Mouse (Mus musculus) hindbrain, embryonic 11.5 days (tissue): ENCODE results near the gene Tigit. TPM values are rescaled to one million over a fixed set of nuclear protein-coding genes. Genes with fewer than 3 reads are reported as not detected.

ENCODE experiments used
- ATAC-seq: fragments of 200-750 bp; cut with Nextera tagmentation; 2 replicates; pipeline ENCODE4 v1.8.0; 2017; ENCODE audit warnings: mild to moderate bottlenecking, moderate TSS enrichment, moderate library complexity; ENCODE audit not compliant: low FRiP score
- DNase-seq: peaks from one replicate; pipeline ENCODE4 v3.0.0-alpha.2; 2015; ENCODE audit warnings: low spot score
- H3K27ac ChIP-seq: fragments of 300-500 bp; sonication (generic); 2 replicates; pipeline ENCODE4 v1.5.1; 2014; ENCODE audit warnings: mild to moderate bottlenecking, low read depth, low read length
- H3K27me3 ChIP-seq: fragments of 300-500 bp; sonication (generic); 2 replicates; pipeline ENCODE4 v1.6.1; 2014; ENCODE audit warnings: mild to moderate bottlenecking, low read length, moderate library complexity, mixed read lengths; ENCODE audit not compliant: control insufficient read depth, insufficient read depth
- H3K36me3 ChIP-seq: fragments of 300-500 bp; sonication (generic); 2 replicates; pipeline ENCODE4 v1.6.1; 2014; ENCODE audit warnings: mild to moderate bottlenecking, low read length, moderate library complexity, mixed read lengths; ENCODE audit not compliant: control insufficient read depth, insufficient read depth
- H3K4me1 ChIP-seq: fragments of 300-500 bp; sonication (generic); replicated peaks from 2 replicates; pipeline ENCODE4 v1.6.1; 2014; ENCODE audit warnings: low read length, mixed read lengths; ENCODE audit not compliant: control insufficient read depth, insufficient read depth
- H3K4me2 ChIP-seq: fragments of 300-500 bp; sonication (generic); replicated peaks from 2 replicates; pipeline ENCODE4 v1.6.1; 2014; ENCODE audit warnings: mild to moderate bottlenecking, low read depth, low read length
- H3K4me3 ChIP-seq: fragments of 300-500 bp; sonication (generic); 2 replicates; pipeline ENCODE4 v1.5.1; 2014; ENCODE audit warnings: low read depth, low read length
- H3K9ac ChIP-seq: fragments of 300-500 bp; sonication (generic); 2 replicates; pipeline ENCODE4 v1.6.1; 2014; ENCODE audit warnings: low read depth, low read length
- H3K9me3 ChIP-seq: fragments of 300-500 bp; sonication (generic); 2 replicates; pipeline ENCODE4 v1.6.1; 2016; ENCODE audit warnings: low read length; ENCODE audit not compliant: control insufficient read depth
- WGBS: fragments of 180-500 bp; shearing (Covaris S2); extraction: QIAGEN DNeasy Blood & Tissue Kit; methylation state at CpG from one replicate; pipeline ENCODE4 v1.1.7; 2014; 5-methylcytosine and 5-hydroxymethylcytosine counted together
- polyA plus RNA-seq: library from polyadenylated mRNA; unstranded; fragments of >200 nt; fragmentation: Nextera tagmentation; extraction: Ambion mirVana; gene quantifications from 2 replicates; pipeline ENCODE4 v1.2.1, GENCODE M21; 2014

Tigit gene
- polyA plus RNA-seq, 1 experiment from 2014 or later, result not detected

DNA sequence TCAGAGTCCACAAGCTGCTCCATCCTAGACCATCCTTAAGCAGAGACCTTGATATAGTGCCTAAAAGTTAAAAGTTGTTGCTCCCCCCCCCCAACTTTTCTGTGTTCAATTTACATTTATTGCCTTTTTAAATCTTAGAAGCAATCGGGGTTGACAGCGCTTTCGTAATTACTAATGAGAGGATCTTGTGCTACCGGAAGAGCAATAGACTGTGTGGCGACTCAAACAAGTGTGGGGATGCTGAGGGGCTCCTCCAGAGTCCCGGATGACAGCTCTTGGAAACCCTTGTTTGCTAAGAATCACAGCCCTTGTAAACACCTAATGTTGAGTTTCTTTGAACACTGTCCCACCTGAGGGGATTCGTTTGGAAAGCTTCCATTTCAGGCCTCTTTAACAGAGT, 29.9 kb downstream of the Tigit start:
- Histone ChIP-seq H3K9ac (no peak overlapping the region), H3K27me3 (no peaks in the 10 kb centered on the region), H3K36me3 (no peaks in the 10 kb centered on the region), H3K27ac (no peak overlapping the region), H3K9me3 (no peaks in the 10 kb centered on the region), H3K4me1 (no peaks in the 10 kb centered on the region), H3K4me2 (no peak overlapping the region), H3K4me3 (no peak overlapping the region)
- DNase-seq (no peak), ATAC-seq (no peak)
- 95% methylated on average over 7 of the region's 7 CpGs for WGBS

DNA sequence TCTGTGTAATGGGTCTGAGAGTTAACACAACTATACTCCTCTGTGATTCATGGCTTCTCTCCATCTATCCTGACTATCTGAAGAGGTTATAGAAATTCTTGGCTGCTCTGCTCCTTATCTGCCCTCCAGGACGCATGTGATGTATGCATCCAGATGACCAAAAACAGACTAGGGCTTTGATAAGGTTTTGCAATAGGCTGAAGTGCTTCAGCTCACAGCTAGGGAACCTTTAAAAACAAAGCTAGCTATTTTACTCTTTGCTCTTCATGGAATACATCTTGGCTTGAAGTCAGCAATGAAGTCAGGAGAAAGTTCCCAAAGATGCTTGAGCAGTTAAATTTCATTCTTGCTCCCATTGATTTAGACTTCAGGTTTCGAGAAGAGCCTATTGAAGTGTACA, 32.2 kb downstream of the Tigit start:
- no peaks in the 10 kb centered on the region for H3K36me3 ChIP-seq
- no peaks in the 10 kb centered on the region for H3K9me3 ChIP-seq
- H3K27ac ChIP-seq, result no peak overlapping the region
- no peak overlapping the region for H3K9ac ChIP-seq
- H3K4me3 ChIP-seq, result no peak overlapping the region
- no peaks in the 10 kb centered on the region for H3K4me1 ChIP-seq
- WGBS, result 82% methylated on average over 2 of the region's 2 CpGs
- no peak for DNase-seq
- H3K4me2 ChIP-seq, result no peak overlapping the region
- H3K27me3 ChIP-seq, result no peaks in the 10 kb centered on the region
- no peak for ATAC-seq

DNA sequence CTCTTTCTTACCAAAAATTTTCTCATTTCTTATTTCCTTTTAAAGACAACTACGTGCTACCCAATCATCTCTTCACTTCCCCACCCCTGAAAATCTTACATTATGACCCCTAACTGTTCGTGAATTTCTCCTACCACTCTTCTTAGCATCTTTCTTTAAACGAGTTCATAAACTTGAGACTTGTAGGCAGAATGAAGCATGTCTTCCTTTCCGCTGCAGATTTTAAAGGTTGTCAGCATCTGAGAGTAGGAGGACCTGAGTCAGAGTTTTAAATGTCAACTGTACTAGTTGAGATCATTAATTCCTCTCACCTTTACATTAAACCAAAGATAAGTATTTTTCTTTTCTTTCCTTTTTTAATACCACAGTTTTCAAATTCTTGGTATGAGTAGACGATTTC, 35.3 kb downstream of the Tigit start:
- Histone ChIP-seq H3K27ac (no peak overlapping the region), H3K4me2 (no peak overlapping the region)
- 95% methylated on average over 5 of the region's 5 CpGs for WGBS

DNA sequence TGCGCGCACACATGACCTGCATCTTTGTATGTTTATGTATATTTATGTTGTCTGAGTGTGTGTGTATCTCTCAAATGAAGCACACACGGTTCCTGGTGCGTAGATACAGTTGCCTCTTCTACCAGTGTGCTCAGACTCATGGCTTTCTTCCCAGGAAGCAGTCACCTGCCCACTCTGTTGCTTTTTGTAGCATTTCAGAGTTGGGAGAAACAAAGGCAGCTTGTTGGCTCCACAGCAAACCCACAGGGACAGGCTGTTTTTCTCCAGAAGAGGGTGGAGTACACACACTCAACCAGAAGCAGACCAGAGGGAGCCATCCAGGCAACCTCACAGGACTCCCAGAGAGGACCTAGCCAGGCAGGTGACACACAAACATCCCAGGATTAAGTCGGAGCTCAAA, 38.0 kb downstream of the Tigit start:
- H3K9me3 ChIP-seq, result no peaks in the 10 kb centered on the region
- 98% methylated on average over 5 of the region's 5 CpGs for WGBS
- H3K36me3 ChIP-seq, result no peaks in the 10 kb centered on the region
- H3K9ac ChIP-seq, result no peak overlapping the region
- no peak overlapping the region for H3K27ac ChIP-seq
- DNase-seq (no peak), ATAC-seq (no peak)
- no peak overlapping the region for H3K4me3 ChIP-seq
- no peak overlapping the region for H3K4me2 ChIP-seq
- H3K4me1 ChIP-seq, result 0 out of 2 replicates have a peak, but pooled peaks cover 2% of the 10 kb centered on the region
- no peaks in the 10 kb centered on the region for H3K27me3 ChIP-seq

More for the DNA sequence above, 35.3 kb downstream of the Tigit start:
- DNase-seq (no peak), ATAC-seq (no peak)
- H3K4me1 ChIP-seq, result no peaks in the 10 kb centered on the region
- H3K9ac ChIP-seq, result no peak overlapping the region
- H3K4me3 ChIP-seq, result no peak overlapping the region
- H3K9me3 ChIP-seq, result no peaks in the 10 kb centered on the region
- no peaks in the 10 kb centered on the region for H3K36me3 ChIP-seq
- H3K27me3 ChIP-seq, result no peaks in the 10 kb centered on the region

DNA sequence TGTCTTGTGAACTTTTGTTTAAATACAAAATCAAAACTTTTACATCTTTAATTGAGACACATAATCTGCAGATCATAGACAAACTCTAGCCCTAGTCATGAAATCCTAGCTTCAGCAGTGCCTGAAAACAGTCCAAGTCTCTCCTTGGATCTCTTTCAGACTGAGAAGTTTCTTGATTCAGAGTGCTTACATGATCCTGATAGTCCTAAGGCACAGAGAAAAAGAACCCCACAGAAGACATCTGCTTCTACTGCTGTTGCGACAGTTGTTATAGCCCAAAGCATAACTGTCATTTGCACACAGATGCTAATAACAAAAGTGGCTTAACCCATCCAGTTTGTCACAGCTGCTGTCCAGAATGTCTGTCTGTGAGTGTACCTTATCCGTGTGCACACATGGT, 38.7 kb downstream of the Tigit start:
- no peaks in the 10 kb centered on the region for H3K36me3 ChIP-seq
- no peak overlapping the region for H3K4me2 ChIP-seq
- ATAC-seq (no peak), DNase-seq (no peak)
- no peak overlapping the region for H3K4me3 ChIP-seq
- 0 out of 2 replicates have a peak, but pooled peaks cover 2% of the 10 kb centered on the region for H3K4me1 ChIP-seq
- WGBS, result 76% methylated on average over 2 of the region's 2 CpGs
- no peak overlapping the region for H3K9ac ChIP-seq
- no peak overlapping the region for H3K27ac ChIP-seq
- H3K27me3 ChIP-seq, result no peaks in the 10 kb centered on the region
- no peaks in the 10 kb centered on the region for H3K9me3 ChIP-seq

DNA sequence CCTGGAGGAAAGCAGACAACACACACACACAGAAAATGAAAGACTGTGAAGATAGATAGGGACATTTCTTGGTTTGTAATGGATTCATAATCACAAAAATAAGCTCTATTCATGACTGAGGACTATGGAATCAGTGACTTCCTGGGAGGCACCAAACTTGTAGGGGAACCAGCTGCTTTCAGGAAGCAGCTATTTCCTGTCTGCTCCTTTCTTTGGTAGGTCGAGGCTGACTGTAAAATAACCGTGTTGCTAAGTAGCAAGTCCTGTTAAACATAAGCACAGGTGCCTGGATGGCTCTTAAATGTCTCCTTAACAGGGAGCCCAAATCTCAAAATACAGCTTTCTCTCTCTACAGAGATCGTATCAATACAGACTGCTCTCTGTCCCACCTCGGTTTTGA, 39.1 kb downstream of the Tigit start:
- Histone ChIP-seq H3K27me3 (no peaks in the 10 kb centered on the region), H3K4me2 (no peak overlapping the region), H3K36me3 (no peaks in the 10 kb centered on the region), H3K9me3 (no peaks in the 10 kb centered on the region), H3K27ac (no peak overlapping the region), H3K9ac (no peak overlapping the region), H3K4me3 (no peak overlapping the region), H3K4me1 (0 out of 2 replicates have a peak, but pooled peaks cover 2% of the 10 kb centered on the region)
- DNase-seq (no peak), ATAC-seq (no peak)
- WGBS, result 85% methylated on average over 4 of the region's 4 CpGs

DNA sequence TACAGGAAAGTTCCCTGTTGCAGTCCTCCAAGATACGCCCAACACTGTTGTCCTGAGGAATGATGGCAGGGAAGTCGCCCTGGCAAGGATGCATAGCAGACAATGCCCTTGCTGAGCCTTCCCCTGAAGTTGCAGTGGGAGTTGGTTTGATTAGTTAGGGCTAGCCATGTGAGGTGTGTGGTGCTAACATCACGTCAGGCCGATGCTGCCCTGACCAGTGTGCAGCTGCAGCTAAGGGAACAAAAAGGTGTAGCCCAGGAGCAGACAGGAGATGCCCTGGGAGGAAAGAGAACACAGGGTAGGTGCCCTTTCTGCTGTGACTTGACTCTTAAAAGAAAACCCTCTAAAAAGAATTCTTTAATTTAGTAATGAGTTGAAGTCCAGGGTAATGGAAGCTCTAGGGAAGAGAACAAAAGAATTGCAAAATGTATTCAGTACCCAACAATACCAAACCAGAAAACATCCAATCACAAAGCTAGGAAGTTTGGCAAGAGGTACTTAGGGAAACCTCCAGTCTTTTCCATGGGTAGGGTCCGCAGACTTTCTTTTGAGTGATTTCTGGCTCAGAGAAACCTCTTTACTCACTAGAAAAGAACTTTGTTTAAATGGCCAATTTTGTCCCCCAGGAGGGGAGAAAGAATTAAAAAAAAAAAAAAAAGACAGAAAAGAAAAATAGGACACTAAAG, 40.5 kb downstream of the Tigit start:
- DNase-seq, result no peak
- no peak overlapping the region for H3K27ac ChIP-seq
- H3K27me3 ChIP-seq, result no peaks in the 10 kb centered on the region
- H3K4me3 ChIP-seq, result no peak overlapping the region
- H3K36me3 ChIP-seq, result 0 out of 2 replicates have a peak, but pooled peaks cover 1% of the 10 kb centered on the region
- H3K4me2 ChIP-seq, result no peak overlapping the region
- no peak overlapping the region for H3K9ac ChIP-seq
- H3K4me1 ChIP-seq, result 0 out of 2 replicates have a peak, but pooled peaks cover 2% of the 10 kb centered on the region
- WGBS, result 49% methylated on average over 5 of the region's 5 CpGs
- no peak for ATAC-seq
- no peaks in the 10 kb centered on the region for H3K9me3 ChIP-seq

DNA sequence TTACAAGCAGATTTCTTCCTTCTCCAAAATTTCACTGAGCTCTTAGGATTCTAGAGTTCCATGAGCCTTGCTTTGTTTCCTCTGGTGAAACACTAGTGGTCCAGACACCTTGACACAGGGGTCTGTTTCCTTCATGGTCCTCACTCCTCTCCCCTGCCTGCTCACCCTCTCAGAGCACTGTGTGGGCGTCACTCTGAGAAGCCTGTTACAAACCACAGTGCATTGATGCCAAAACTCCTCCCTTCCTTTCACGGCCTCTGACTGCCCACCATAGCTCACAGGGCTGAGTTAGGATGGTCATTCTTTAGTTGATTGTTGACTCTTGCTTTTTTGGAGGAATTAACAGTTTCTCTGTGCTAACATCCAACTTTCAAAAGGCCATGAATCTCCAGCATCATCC, 43.6 kb downstream of the Tigit start:
- no peak overlapping the region for H3K4me2 ChIP-seq
- DNase-seq, result no peak
- no peak overlapping the region for H3K4me3 ChIP-seq
- no peak overlapping the region; the same call in 1 of the 2 replicates for H3K27ac ChIP-seq
- H3K36me3 ChIP-seq, result 0 out of 2 replicates have a peak, but pooled peaks cover 3% of the 10 kb centered on the region
- 23% methylated on average over 2 of the region's 2 CpGs for WGBS
- H3K9ac ChIP-seq, result no peak overlapping the region
- no peaks in the 10 kb centered on the region for H3K27me3 ChIP-seq
- no peaks in the 10 kb centered on the region for H3K9me3 ChIP-seq
- ATAC-seq, result no peak
- 0 out of 2 replicates have a peak, but pooled peaks cover 2% of the 10 kb centered on the region for H3K4me1 ChIP-seq

DNA sequence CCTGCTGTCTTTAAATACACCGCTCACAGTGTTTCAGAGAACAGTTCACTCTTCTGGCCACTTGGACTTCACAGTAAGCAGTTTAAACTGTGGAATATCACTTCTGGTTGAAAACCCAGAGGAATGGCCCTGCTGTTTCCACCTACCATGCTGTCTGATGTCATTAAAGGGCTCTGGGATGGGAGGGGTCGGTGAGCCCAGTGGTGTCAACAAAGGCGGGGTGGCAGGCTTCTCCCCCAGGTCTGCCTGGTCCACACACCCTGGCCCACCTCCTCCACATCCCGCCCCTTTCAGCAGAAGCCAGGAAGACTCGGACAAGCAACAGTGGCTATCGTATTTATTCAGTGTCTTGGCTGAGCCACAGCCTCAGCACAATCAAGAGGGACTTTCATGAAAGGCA, 44.7 kb downstream of the Tigit start:
- ATAC-seq (no peak), DNase-seq (no peak)
- Histone ChIP-seq H3K27me3 (no peaks in the 10 kb centered on the region), H3K9me3 (no peaks in the 10 kb centered on the region), H3K4me3 (no peak overlapping the region), H3K4me1 (0 out of 2 replicates have a peak, but pooled peaks cover 2% of the 10 kb centered on the region), H3K9ac (no peak overlapping the region), H3K4me2 (no peak overlapping the region), H3K36me3 (0 out of 2 replicates have a peak, but pooled peaks cover 3% of the 10 kb centered on the region), H3K27ac (no peak overlapping the region)
- WGBS, result 35% methylated on average over 6 of the region's 6 CpGs
